Mouse (Mus musculus): Measurements from ENCODE around the gene Prickle1.

DNA sequence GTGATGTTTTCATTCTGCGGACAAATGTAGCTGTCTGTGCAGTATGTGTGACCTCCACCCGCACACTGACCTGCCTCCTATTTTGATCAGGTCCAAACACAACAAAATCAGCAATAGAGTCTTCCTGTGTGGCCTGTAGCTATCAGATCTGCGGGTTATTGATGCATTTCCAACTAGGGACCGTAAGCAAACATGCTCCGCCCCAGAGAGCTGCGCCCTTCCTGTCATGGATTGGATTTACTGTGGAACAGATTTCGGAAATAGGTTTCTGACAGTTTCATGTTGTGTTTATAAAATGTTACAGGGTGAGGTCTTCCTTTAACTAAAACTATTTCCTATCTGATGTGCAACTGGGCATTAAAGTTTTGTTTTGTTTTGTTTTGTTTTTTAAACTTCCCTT lies 109.6 kb downstream of the Prickle1 start:
- TF ChIP-seq CTCF (conservative IDR thresholded peaks at IDR 0.05; ENCODE audit: insufficient read depth, insufficient read length, low read depth, low read length) (no peak), POLR2A (IDR thresholded peaks at IDR 0.05; ENCODE audit: low read depth, low read length) (no peak)
